Mouse (Mus musculus): ENCODE results near the gene Dmp1. TPM values are rescaled to one million over a fixed set of nuclear protein-coding genes. Genes with fewer than 3 reads are reported as not detected.

Gene Dmp1
- not detected for total RNA-seq (2023)

GRCm38 (mm10) chr5:104202351-104202750 lies at the start of gene Dmp1:
Gene Dmp1 (plus strand): TSS chr5:104202613.

GRCm38 (mm10) chr5:104170412-104170811 lies 32.0 kb upstream of the Dmp1 start, which contains the start of gene Dspp:
Gene Dspp (plus strand): TSS chr5:104170712.

Other genes starting within 250 kb of the Dmp1 start
- gene Hsd17b13, start 225.2 kb upstream of the Dmp1 start, total RNA-seq (2023), result not detected
- gene Hsd17b11, start 180.7 kb upstream of the Dmp1 start, total RNA-seq (2023), result 33.4 TPM
- gene Nudt9, start 156.3 kb upstream of the Dmp1 start, total RNA-seq (2023), result 33.9 TPM
- gene Gm17660, start 125.0 kb upstream of the Dmp1 start, total RNA-seq (2023), result not detected
- 0.33 TPM for gene Sparcl1, start 88.9 kb upstream of the Dmp1 start, total RNA-seq (2023)
- gene Dspp, start 31.9 kb upstream of the Dmp1 start, total RNA-seq (2023), result not detected
- not detected for gene Ibsp, start 96.6 kb downstream of the Dmp1 start, total RNA-seq (2023)
- not detected for gene Mepe, start 122.7 kb downstream of the Dmp1 start, total RNA-seq (2023)
- gene Spp1, start 232.5 kb downstream of the Dmp1 start, total RNA-seq (2023), result not detected